22 mouse cellular contexts compared by ENCODE assay signal in the genomic region with DNA sequence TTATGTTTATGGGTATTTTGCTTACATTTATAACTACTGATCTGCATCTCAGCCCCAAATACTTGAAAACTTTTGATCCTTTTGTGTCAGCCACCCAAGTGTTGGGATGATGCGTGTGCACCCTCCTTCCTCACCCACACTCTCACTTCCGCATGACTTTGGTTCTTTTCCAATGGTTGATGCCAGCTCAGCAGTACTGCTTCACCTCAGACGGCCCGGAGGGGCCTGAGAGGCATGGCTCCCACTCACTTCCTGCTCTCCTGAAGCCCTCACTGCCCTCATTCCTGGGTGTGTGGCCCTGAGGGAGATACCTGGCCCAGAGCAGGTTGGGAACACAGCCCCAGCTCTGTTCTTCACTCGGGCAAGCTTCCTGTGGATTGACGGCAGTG. TPM values are rescaled to one million over a fixed set of nuclear protein-coding genes. Genes with fewer than 3 reads are reported as not detected.
DNase-seq lines count a peak whose midpoint lies in the region; ATAC-seq and TF ChIP-seq lines count a peak whose summit lies in the region.
"Had no signal": no experiment of that assay in that cellular context is flagged by ENCODE, and none has a peak within 500 bp of the region (broad histone marks: within the 10 kb centered on the region; RNA-seq: fewer than 3 reads in every experiment).

No protein-coding gene starts in this region.

- no peak overlapping the region for H3K4me2 ChIP-seq in lung, postnatal 0 days (replicated peaks; ENCODE audit: low read depth, low read length)
- H3K4me2 ChIP-seq: embryonic facial prominence, embryonic 13.5 days; forebrain, embryonic 12.5 days; heart, embryonic 12.5 days; hindbrain, embryonic 12.5 days had no signal

- 0 out of 2 replicates have a peak overlapping the region, but pooled peaks have one; percentile 48 for H3K27ac ChIP-seq in cerebellum, adult 2 months (ENCODE audit: insufficient read depth, low read length)
- peak overlapping the region; percentile 57; the same call in 1 of the 2 replicates for H3K27ac ChIP-seq in layer of hippocampus, adult 2 months
- H3K27ac ChIP-seq in bone marrow macrophage, adult 2 months (ENCODE audit: insufficient read depth, low read depth, low read length): peak overlapping the region; percentile 68
- H3K27ac ChIP-seq in lung, postnatal 0 days (ENCODE audit: low read length): no peak overlapping the region
- H3K27ac ChIP-seq: embryonic facial prominence, embryonic 13.5 days; forebrain, embryonic 12.5 days; heart, adult 2 months; hindbrain, embryonic 12.5 days had no signal

- no peak overlapping the region for H3K9ac ChIP-seq in lung, postnatal 0 days (replicated peaks; ENCODE audit: low read depth)
- H3K9ac ChIP-seq: embryonic facial prominence, embryonic 13.5 days; forebrain, embryonic 12.5 days; heart, embryonic 12.5 days; hindbrain, embryonic 12.5 days had no signal

- H3K4me3 ChIP-seq in cerebellum, adult 2 months (replicated peaks; ENCODE audit: insufficient read depth, low read depth, low read length): no peak overlapping the region
- no peak overlapping the region for H3K4me3 ChIP-seq in layer of hippocampus, adult 2 months
- H3K4me3 ChIP-seq in bone marrow macrophage, adult 2 months (ENCODE audit: insufficient read depth, low read length): no peak overlapping the region
- no peak overlapping the region for H3K4me3 ChIP-seq in lung, postnatal 0 days (ENCODE audit: low read depth, low read length)
- H3K4me3 ChIP-seq: embryonic facial prominence, embryonic 13.5 days; forebrain, embryonic 12.5 days; heart, adult 2 months; heart, embryonic 12.5 days; hindbrain, embryonic 12.5 days had no signal

- 20% methylated on average over 6 of the region's 6 CpGs for WGBS in cerebellum, adult 2 months
- WGBS in lung, postnatal 0 days: 79% methylated on average over 6 of the region's 6 CpGs

- DNase-seq in cerebellum, adult 2 months: no peak
- DNase-seq in cerebellum, adult 9-11 months: no peak
- DNase-seq in layer of hippocampus, adult 2 months (ENCODE audit: low spot score in 2 of 2): no peak
- no peak for DNase-seq in layer of hippocampus, postnatal 25 days (ENCODE audit: extremely low spot score in 1 of 2, low spot score in 1 of 2)
- no peak for DNase-seq in left cerebral cortex, adult 8-10 months (ENCODE audit: low spot score in 2 of 2)
- no peak for DNase-seq in lung, postnatal 0 days (ENCODE audit: low spot score)
- DNase-seq: adrenal gland, postnatal 14 days; cerebellum, adult 11 months; cerebellum, adult 9-10 months; cerebellum, postnatal 36 days; gastrocnemius, postnatal 10 days had no signal

- no peak for ATAC-seq in lung, postnatal 0 days
- ATAC-seq: activated CD4-positive, CD25-positive, alpha-beta regulatory T cell, adult 4 months; CD4-positive, CD25-positive, alpha-beta regulatory T cell, adult 4 months; forebrain, embryonic 16.5 days; hindbrain, embryonic 16.5 days; Patski had no signal

- peaks cover 69% of the 10 kb centered on the region for H3K36me3 ChIP-seq in lung, postnatal 0 days (ENCODE audit: insufficient read depth, low read length)

- peaks cover 37% of the 10 kb centered on the region for H3K4me1 ChIP-seq in cerebellum, adult 2 months (ENCODE audit: control insufficient read depth, insufficient read depth, low read length)
- peaks cover 55% of the 10 kb centered on the region for H3K4me1 ChIP-seq in bone marrow macrophage, adult 2 months (ENCODE audit: control insufficient read depth, insufficient read depth, low read length)
- H3K4me1 ChIP-seq in lung, postnatal 0 days (ENCODE audit: insufficient read depth, low read depth, low read length): 0 out of 2 replicates have a peak, but pooled peaks cover 2% of the 10 kb centered on the region
- H3K4me1 ChIP-seq: embryonic facial prominence, embryonic 13.5 days had no signal

- no peaks in the 10 kb centered on the region for H3K9me3 ChIP-seq in lung, postnatal 0 days (ENCODE audit: low read length)
- H3K9me3 ChIP-seq: embryonic facial prominence, embryonic 13.5 days; forebrain, embryonic 12.5 days; heart, embryonic 12.5 days; hindbrain, embryonic 12.5 days had no signal

- no peak for TF ChIP-seq CTCF in cerebellum, adult 2 months (IDR thresholded peaks at IDR 0.05; ENCODE audit: borderline replicate concordance, insufficient read depth, low read depth, low read length)
- TF ChIP-seq CTCF in layer of hippocampus, adult 2 months (conservative IDR thresholded peaks at IDR 0.05): 0 out of 2 replicates have a peak, but pooled peaks have one; percentile 0
- TF ChIP-seq CTCF in bone marrow macrophage, adult 2 months (IDR thresholded peaks at IDR 0.05; ENCODE audit: low read depth, low read length): no peak
- no peak for TF ChIP-seq CTCF in lung, postnatal 0 days (IDR thresholded peaks at IDR 0.05)

- H3K27me3 ChIP-seq in cerebellum, adult 2 months (ENCODE audit: control insufficient read depth, insufficient read depth, low read length): no peaks in the 10 kb centered on the region
- H3K27me3 ChIP-seq in lung, postnatal 0 days (replicated peaks; ENCODE audit: insufficient read depth, low read length): no peaks in the 10 kb centered on the region
- H3K27me3 ChIP-seq: embryonic facial prominence, embryonic 13.5 days; forebrain, embryonic 12.5 days; heart, embryonic 12.5 days; hindbrain, embryonic 12.5 days; Patski had no signal

- TF ChIP-seq EP300 in lung, postnatal 0 days (IDR thresholded peaks at IDR 0.05): no peak

- no peak for TF ChIP-seq POLR2A in cerebellum, adult 2 months (IDR thresholded peaks at IDR 0.05; ENCODE audit: borderline replicate concordance, insufficient read depth, low read length)
- no peak for TF ChIP-seq POLR2A in bone marrow macrophage, adult 2 months (IDR thresholded peaks at IDR 0.05; ENCODE audit: borderline replicate concordance, low read depth, low read length)

RNA-seq across cellular contexts. Expression of a gene that starts 31.1 kb away (rescaled TPM):
- 124 and 137 TPM in 2 replicates for polyA plus RNA-seq in cerebellum, adult 2 months (2012; rRNA removed)
- total RNA-seq in layer of hippocampus, adult 2 months (2021): 100 to 1,000 TPM; 226 to 239 TPM
- 100 to 1,000 TPM; 216 to 234 TPM for total RNA-seq in layer of hippocampus, postnatal 25 days (2021)
- 122 and 132 TPM in 2 replicates for polyA plus RNA-seq in bone marrow macrophage, adult 2 months (2012; ENCODE audit: insufficient read depth, insufficient read length, missing spikeins)
- 100 to 1,000 TPM; 236 to 279 (median 240) TPM for total RNA-seq in left cerebral cortex, adult 8-10 months (2022)
- 62.2 and 62.4 TPM in 2 replicates for polyA plus RNA-seq in lung, postnatal 0 days (2015; fragmentation: Nextera tagmentation; extraction: Ambion mirVana)

RNA-seq across cellular contexts. Expression of a gene that starts 53.3 kb away (rescaled TPM):
- 9.6 and 13.3 TPM in 2 replicates for polyA plus RNA-seq in cerebellum, adult 2 months (2012; rRNA removed)
- total RNA-seq in layer of hippocampus, adult 2 months (2021): 100 to 1,000 TPM; 102 to 114 TPM
- total RNA-seq in layer of hippocampus, postnatal 25 days (2021): 100 to 1,000 TPM; 114 to 119 TPM
- 90.9 and 123 TPM in 2 replicates for polyA plus RNA-seq in bone marrow macrophage, adult 2 months (2012; ENCODE audit: insufficient read depth, insufficient read length, missing spikeins)
- 10 to 100 TPM; 68.1 to 76.4 (median 71.0) TPM for total RNA-seq in left cerebral cortex, adult 8-10 months (2022)
- 52.5 and 56.1 TPM in 2 replicates for polyA plus RNA-seq in lung, postnatal 0 days (2015; fragmentation: Nextera tagmentation; extraction: Ambion mirVana)
